Mouse (Mus musculus): ENCODE measurements around the gene Olfr452.

Gene Olfr452

GRCm38 (mm10) chr6:42784793-42785192 lies at the start of gene Olfr452:
TSS of gene Olfr452 (plus strand) at chr6:42785093.
- CTCF ChIA-PET: interaction anchor here in 1 of 4 experiments (0.6 kb wide), 1 partner anchor 1466 kb away, joined by 5 read pairs; no protein-coding TSS in a partner anchor
- POLR2A ChIA-PET: no interaction called here

- CTCF ChIA-PET: no interaction called here
- POLR2A ChIA-PET: no interaction called here
These were observed 45.8 kb upstream of the Olfr452 start, which contains the start of gene Olfr453 for GRCm38 (mm10) chr6:42739071-42739470. TSS of gene Olfr453 (plus strand) at chr6:42739371.

- ChIA-PET POLR2A (no interaction called here), CTCF (no interaction called here)
These were observed 42.6 kb upstream of the Olfr452 start for GRCm38 (mm10) chr6:42742303-42742702.

GRCm38 (mm10) chr6:42747846-42748245 lies 37.0 kb upstream of the Olfr452 start:
- POLR2A ChIA-PET: no interaction called here
- CTCF ChIA-PET: no interaction called here

GRCm38 (mm10) chr6:42756104-42756503 lies 28.8 kb upstream of the Olfr452 start, which contains the start of gene Olfr38:
TSS of gene Olfr38 (plus strand) at chr6:42756404.
- ChIA-PET POLR2A (no interaction called here), CTCF (no interaction called here)

GRCm38 (mm10) chr6:42777066-42777465 lies 7.8 kb upstream of the Olfr452 start:
- POLR2A ChIA-PET: no interaction called here
- CTCF ChIA-PET: no interaction called here

GRCm38 (mm10) chr6:42790247-42790948 lies 5.5 kb downstream of the Olfr452 start:
- CTCF ChIA-PET: no interaction called here
- POLR2A ChIA-PET: no interaction called here

GRCm38 (mm10) chr6:42790949-42791556 lies 6.2 kb downstream of the Olfr452 start:
- ChIA-PET POLR2A (no interaction called here), CTCF (no interaction called here)

GRCm38 (mm10) chr6:42794982-42795381 lies 10.1 kb downstream of the Olfr452 start:
- POLR2A ChIA-PET: no interaction called here
- CTCF ChIA-PET: interaction anchor here in 1 of 4 experiments (0.8 kb wide), 1 partner anchor 12 kb away, joined by 3 read pairs; no protein-coding TSS in a partner anchor

GRCm38 (mm10) chr6:42811639-42812038 lies 26.7 kb downstream of the Olfr452 start, which contains the start of gene Olfr450:
TSS of gene Olfr450 (plus strand) at chr6:42811939.
- POLR2A ChIA-PET: no interaction called here

GRCm38 (mm10) chr6:42834084-42834483 lies 49.2 kb downstream of the Olfr452 start, which contains the start of gene Olfr449:
TSS of gene Olfr449 (plus strand) at chr6:42834384.
- CTCF ChIA-PET: no interaction called here
- POLR2A ChIA-PET: no interaction called here

More at GRCm38 (mm10) chr6:42811639-42812038, 26.7 kb downstream of the Olfr452 start, which contains the start of gene Olfr450:
- CTCF ChIA-PET: no interaction called here

Data from embryonic stem cell, embryonic (primary cell).